Mouse (Mus musculus): ENCODE data around the gene Mrgprh.
A peak's percentile ranks its signal among the peaks of the same experiment; 100 is the strongest.

The Mrgprh gene

DNA sequence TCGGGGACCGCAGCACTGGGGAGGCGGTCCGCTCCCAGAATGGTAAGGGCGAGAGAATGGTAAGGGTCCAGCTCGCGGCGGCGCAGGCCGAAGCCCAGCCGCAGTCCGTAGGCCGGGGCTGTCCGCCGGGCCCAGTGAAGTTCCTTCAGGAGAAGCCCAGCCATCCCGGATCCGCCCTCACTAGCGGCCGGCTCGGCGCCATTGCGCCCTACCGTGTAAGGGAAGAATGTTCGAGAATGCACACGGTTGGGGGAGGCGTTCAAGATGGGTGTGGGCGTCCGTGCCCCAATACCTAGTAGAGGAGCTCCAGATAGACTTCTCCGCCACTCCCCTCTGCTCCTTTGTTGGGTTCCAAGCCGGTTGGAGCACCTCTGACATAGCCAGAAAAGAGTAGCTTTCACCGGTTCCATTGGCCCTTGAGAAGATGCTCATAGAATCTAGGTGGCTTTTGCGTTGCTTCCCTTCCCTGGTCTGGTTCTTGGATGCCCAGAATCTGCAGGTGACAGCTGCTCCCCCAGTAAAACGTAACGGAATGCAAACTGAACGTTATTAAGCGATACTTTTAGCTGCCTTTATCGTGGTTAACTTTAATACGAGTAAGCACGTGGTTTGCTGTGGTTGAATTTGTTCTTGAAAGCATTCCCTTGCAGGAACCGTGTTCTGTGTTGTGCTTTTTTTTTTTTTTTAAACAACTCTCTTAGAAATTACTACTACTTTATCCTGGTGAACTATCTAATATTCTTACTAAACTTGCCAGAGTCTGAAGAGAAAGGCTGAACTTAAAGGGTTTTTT lies 41.0 kb downstream of the Mrgprh start:
- DNase-seq (ENCODE audit: low read depth), result peak; percentile 51

DNA sequence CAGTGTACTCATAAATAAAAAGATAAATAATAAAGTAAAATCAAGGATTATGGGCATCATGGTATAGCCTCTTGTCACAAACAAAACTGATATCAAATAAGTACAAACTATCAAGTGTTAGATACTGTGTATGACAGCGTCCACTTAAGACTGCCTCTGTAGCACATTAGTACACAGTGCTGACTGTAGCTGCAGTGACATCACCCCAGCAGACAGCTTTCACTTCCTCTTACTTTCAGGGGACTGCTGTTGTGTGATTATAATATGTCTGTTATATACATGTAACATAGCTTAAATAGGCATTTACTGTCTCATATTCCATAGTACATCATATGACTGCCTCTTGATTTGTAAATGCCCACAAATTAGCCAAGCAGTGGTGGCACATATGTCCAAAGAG lies 45.2 kb downstream of the Mrgprh start:
- no peak for DNase-seq (ENCODE audit: low read depth)

DNA sequence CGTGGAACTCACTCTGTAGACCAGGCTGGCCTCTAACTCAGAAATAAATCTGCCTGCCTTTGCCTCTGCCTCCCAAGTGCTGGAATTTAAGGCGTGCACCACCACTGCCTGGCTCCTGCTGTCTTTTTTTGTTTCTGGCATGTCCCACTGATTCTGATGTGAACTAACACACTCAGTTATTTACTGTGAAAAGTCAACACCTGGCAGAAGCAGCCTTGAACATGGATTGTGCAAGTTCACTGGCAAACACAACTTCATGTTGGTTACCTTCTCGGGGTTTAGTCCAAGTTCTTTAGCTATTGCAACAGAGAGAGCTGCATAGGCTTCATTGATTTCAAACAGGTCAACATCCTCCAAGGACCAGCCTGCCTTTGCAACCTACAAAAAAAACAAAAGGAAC lies 49.2 kb downstream of the Mrgprh start:
- no peak for DNase-seq (ENCODE audit: low read depth)

DNA sequence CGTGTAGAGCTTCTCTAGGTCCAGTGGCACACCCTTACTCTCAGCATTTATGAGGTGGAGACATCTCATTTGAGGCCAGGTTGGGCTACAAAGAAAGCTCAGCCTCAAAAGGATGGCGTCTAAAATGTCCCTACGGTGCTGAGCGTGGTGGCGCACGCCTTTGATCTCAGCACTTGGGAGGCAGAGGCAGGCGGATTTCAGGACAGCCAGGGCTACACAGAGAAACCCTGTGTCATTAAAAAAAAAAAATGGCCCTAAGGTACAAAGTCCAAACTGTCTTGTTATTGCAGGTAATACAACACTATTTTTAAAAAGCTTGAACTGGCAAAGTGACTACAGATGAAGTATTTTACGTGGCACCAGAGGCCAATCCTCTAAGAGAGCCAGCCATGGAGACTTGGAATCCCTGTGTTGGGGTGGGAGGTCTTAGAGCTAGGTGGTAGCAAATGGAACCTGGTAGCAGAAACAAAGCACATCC lies 49.9 kb downstream of the Mrgprh start:
- no peak for DNase-seq (ENCODE audit: low read depth)

All from 416B (cell line).